Mouse (Mus musculus): Measurements from ENCODE around the gene Negr1.

DNA sequence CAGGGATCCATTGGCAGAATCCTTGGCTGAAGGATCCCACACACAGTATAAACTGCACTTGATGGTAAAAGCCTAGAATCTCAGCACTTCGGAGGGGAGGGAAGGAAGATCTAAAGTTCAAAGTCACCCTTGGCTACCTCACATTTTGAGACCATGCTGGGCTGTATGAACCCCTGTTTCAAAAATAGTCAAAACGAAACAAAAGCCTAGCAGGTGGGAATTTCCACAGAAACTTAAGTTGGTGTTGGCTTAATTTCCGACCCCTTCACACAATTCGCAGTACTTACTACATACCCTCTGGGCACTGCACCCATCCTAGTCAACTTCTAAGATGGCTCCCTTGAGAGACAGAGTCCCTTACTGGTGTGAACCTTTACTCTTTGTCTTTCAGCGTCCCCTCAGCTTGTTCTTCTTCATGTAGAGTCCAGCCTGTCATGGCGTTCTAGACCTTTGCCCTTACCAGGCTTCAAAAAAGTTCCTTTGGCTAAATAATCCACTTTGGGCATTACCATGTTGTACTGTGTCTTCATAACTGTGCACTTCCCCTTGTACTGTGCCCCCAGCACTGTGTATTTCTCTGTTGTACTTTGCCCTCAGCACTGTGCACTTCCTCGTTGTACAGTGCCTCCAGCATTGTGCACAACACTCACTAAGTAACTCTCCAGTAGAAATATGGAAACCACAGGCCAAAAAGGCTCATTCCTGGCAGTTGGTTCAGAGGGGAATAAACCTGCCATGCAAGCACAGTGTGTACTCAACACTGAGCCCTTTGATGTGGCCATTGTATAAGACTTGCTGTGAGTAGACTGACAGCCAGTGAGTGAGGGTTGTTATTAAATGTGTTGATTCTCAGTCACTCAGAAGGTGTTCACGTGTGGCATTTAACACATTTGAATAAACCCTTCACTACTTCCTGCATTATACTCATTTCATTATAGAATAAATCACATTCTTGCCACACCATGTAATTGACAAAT is 521.5 kb downstream of the Negr1 start:
- no peak for TF ChIP-seq CTCF (conservative IDR thresholded peaks at IDR 0.05; ENCODE audit: insufficient read depth, insufficient read length, low read depth, low read length)
- no peak for TF ChIP-seq POLR2A (IDR thresholded peaks at IDR 0.05; ENCODE audit: low read depth, low read length)

Data from kidney, adult 2 months (tissue).